Mouse (Mus musculus) limb, embryonic 11.5 days (tissue): Measurements from ENCODE around the gene Dicer1. TPM values are rescaled to one million over a fixed set of nuclear protein-coding genes. Genes with fewer than 3 reads are reported as not detected.

Experiments used
- ATAC-seq: fragments of 200-750 bp; cut with Nextera tagmentation; 2 replicates; pipeline ENCODE4 v1.8.0; 2017; ENCODE audit warnings: low read depth; ENCODE audit not compliant: insufficient number of reproducible peaks, low FRiP score, low TSS enrichment
- DNase-seq: peaks from one replicate; pipeline ENCODE4 v3.0.0-alpha.2; 2015; ENCODE audit warnings: low spot score
- H3K27ac ChIP-seq: fragments of 300-500 bp; sonication (generic); replicated peaks from 2 replicates; pipeline ENCODE4 v1.5.1; 2014; ENCODE audit warnings: low read depth, mild to moderate bottlenecking, low read length
- H3K27me3 ChIP-seq: fragments of 300-500 bp; sonication (generic); 2 replicates; pipeline ENCODE4 v1.6.1; 2014; ENCODE audit warnings: mild to moderate bottlenecking, low read length, mixed read lengths; ENCODE audit not compliant: control insufficient read depth, insufficient read depth
- H3K36me3 ChIP-seq: fragments of 300-500 bp; sonication (generic); 2 replicates; pipeline ENCODE4 v1.6.1; 2014; ENCODE audit warnings: mild to moderate bottlenecking, low read length, moderate library complexity, mixed read lengths; ENCODE audit not compliant: control insufficient read depth, insufficient read depth
- H3K4me1 ChIP-seq: fragments of 300-500 bp; sonication (generic); 2 replicates; pipeline ENCODE4 v1.6.1; 2014; ENCODE audit warnings: low read length, mixed read lengths; ENCODE audit not compliant: control insufficient read depth, insufficient read depth
- H3K4me2 ChIP-seq: fragments of 300-500 bp; sonication (generic); 2 replicates; pipeline ENCODE4 v1.6.1; 2014; ENCODE audit warnings: low read depth, mild to moderate bottlenecking, moderate library complexity; ENCODE audit not compliant: severe bottlenecking
- H3K4me3 ChIP-seq: fragments of 300-500 bp; sonication (generic); 2 replicates; pipeline ENCODE4 v1.5.1; 2014; ENCODE audit warnings: low read depth, low read length
- H3K9ac ChIP-seq: fragments of 300-500 bp; sonication (generic); 2 replicates; pipeline ENCODE4 v1.6.1; 2014; ENCODE audit warnings: mild to moderate bottlenecking, low read length
- H3K9me3 ChIP-seq: fragments of 300-500 bp; sonication (generic); 2 replicates; pipeline ENCODE4 v1.6.1; 2016; ENCODE audit warnings: low read length; ENCODE audit not compliant: control insufficient read depth
- WGBS: fragments of 180-500 bp; shearing (Covaris S2); extraction: QIAGEN DNeasy Blood & Tissue Kit; methylation state at CpG from one replicate; pipeline ENCODE4 v1.1.7; 2014; 5-methylcytosine and 5-hydroxymethylcytosine counted together
- polyA plus RNA-seq: library from polyadenylated mRNA; unstranded; fragments of >200 nt; fragmentation: Nextera tagmentation; extraction: Ambion mirVana; gene quantifications from 2 replicates; pipeline ENCODE4 v1.2.1, GENCODE M21; 2014

Dicer1 gene
- polyA plus RNA-seq, 1 experiment from 2014 or later = 38.7 TPM

DNA sequence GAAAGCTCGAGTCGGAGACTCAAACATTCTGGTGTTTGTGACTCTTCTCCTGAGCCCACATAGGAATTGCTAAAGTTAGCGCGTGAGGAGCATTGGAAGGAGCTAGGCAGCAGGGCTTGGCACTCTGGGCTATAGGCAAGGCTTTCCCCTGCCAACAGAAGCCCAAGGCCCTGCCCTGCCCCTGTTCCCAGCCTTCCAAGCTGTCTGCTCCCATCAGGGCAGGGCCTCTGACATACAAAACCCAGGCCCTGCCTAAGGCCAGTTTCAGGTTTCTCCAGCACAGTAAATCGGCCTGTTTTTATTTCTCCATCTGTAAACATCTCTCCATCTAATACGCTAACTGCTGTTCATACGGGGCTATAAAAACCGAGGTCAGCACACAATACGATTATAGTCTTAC, 86.2 kb downstream of the Dicer1 start:
- ATAC-seq (peak; percentile 44; the same call in 1 of the 2 replicates), DNase-seq (peak; percentile 59)
- Histone ChIP-seq H3K27ac (0 out of 2 replicates have a peak overlapping the region, but pooled peaks have one; percentile 18), H3K4me2 (no peak overlapping the region), H3K36me3 (no peaks in the 10 kb centered on the region), H3K4me3 (no peak overlapping the region), H3K9ac (no peak overlapping the region), H3K4me1 (peaks cover 10% of the 10 kb centered on the region), H3K27me3 (no peaks in the 10 kb centered on the region), H3K9me3 (no peaks in the 10 kb centered on the region)
- WGBS = 53% methylated on average over 9 of the region's 9 CpGs

DNA sequence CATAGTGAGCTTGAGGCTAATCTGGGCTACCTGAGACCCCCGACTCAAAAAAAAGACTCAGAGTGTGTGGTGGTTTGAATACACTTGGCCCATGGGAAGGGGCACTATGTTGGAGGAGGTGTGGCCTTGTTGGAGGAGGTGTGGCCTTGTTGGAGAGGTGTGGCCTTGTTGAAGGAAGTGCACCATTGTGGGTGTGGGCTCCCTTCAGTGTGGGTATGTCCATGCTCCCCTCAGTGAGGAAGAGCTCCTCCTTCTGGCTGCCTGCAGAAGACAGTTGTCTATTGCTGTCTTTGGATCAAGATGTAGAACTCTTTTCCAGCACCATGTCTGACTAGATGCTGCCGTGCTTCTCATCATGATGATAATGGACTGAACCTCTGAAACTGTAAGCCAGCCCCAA, 95.6 kb downstream of the Dicer1 start:
- no peak overlapping the region for H3K9ac ChIP-seq
- no peak for DNase-seq
- no peak overlapping the region for H3K27ac ChIP-seq
- no peaks in the 10 kb centered on the region for H3K36me3 ChIP-seq
- no peaks in the 10 kb centered on the region for H3K9me3 ChIP-seq
- no peak for ATAC-seq
- H3K4me2 ChIP-seq = no peak overlapping the region
- WGBS = 98% methylated on average over 2 of the region's 2 CpGs
- no peaks in the 10 kb centered on the region for H3K27me3 ChIP-seq
- no peak overlapping the region for H3K4me3 ChIP-seq
- H3K4me1 ChIP-seq = peaks cover 2% of the 10 kb centered on the region; the same call in 1 of the 2 replicates

DNA sequence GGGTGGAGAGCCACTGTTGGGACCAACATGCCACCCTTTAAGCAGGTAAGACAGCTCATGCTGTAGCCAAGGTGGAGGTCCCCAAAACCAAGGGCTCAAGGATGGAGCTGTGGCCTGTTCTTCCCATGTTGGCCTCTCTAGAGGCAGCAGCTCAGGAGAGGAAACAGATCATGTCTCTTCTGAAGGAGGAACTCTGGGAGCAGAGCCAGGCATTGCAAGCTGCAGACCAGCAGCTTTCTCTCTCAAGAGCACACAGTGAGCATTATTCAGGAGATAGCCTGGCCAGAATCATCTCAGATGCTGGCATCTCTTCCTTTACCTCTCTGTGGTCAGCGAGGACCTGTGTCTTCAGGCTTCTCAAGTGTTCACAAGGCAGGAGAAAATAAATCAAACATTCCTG, 96.7 kb downstream of the Dicer1 start:
- H3K4me2 ChIP-seq = no peak overlapping the region
- peaks cover 2% of the 10 kb centered on the region; the same call in 1 of the 2 replicates for H3K4me1 ChIP-seq
- no peak for ATAC-seq
- H3K4me3 ChIP-seq = no peak overlapping the region
- H3K9me3 ChIP-seq = no peaks in the 10 kb centered on the region
- DNase-seq = no peak
- H3K27ac ChIP-seq = no peak overlapping the region
- no peaks in the 10 kb centered on the region for H3K36me3 ChIP-seq
- H3K9ac ChIP-seq = no peak overlapping the region
- 97% methylated on average over 1 of the region's 1 CpGs for WGBS
- H3K27me3 ChIP-seq = no peaks in the 10 kb centered on the region

DNA sequence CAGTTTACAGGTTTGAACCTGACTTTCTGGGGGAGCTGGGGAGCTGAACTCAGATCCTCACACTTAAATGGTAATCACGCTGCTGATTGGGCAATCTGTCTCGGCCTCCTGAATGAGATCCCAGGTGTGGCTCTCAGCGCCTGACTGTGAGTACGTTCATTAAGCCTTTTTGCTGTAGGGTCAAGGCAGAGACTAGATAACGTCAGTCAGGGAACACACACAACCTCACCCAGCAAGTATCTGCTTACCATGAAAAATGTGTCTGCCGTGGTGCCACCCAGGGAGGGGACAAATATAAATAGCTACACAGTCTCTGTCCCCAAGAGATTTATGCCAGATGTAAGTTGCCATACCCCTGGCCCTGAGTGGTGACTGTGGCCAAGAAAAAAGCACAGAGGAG, 99.7 kb downstream of the Dicer1 start:
- Histone ChIP-seq H3K27ac (no peak overlapping the region), H3K36me3 (no peaks in the 10 kb centered on the region), H3K9me3 (no peaks in the 10 kb centered on the region), H3K27me3 (no peaks in the 10 kb centered on the region), H3K4me1 (no peaks in the 10 kb centered on the region), H3K4me3 (no peak overlapping the region), H3K4me2 (no peak overlapping the region), H3K9ac (no peak overlapping the region)
- no peak for DNase-seq
- 40% methylated on average over 6 of the region's 6 CpGs for WGBS
- no peak for ATAC-seq

DNA sequence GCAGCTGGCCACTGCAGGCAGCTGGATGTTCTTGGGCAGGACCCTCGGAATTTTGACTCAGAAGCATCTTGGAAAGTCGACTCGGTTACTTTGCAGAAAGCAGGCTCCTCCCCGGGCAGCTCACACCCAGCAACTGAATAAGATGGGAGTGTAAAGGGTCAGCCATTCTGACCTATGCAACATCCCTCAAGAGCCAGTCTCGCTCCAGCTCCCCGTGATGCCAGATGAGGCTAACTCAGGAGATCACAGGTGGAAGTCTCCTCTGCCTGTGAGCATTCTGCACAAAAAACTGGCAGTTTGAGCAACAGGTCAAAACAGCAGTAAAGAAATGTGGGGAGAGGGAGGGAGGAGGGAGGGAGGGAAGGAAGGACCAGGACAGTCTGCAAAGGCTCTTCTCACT, 100.5 kb downstream of the Dicer1 start:
- ATAC-seq = no peak
- 56% methylated on average over 6 of the region's 6 CpGs for WGBS
- Histone ChIP-seq H3K9me3 (no peaks in the 10 kb centered on the region), H3K4me3 (no peak overlapping the region), H3K36me3 (no peaks in the 10 kb centered on the region), H3K4me2 (no peak overlapping the region), H3K9ac (no peak overlapping the region), H3K4me1 (no peaks in the 10 kb centered on the region), H3K27ac (no peak overlapping the region), H3K27me3 (no peaks in the 10 kb centered on the region)
- DNase-seq = no peak

DNA sequence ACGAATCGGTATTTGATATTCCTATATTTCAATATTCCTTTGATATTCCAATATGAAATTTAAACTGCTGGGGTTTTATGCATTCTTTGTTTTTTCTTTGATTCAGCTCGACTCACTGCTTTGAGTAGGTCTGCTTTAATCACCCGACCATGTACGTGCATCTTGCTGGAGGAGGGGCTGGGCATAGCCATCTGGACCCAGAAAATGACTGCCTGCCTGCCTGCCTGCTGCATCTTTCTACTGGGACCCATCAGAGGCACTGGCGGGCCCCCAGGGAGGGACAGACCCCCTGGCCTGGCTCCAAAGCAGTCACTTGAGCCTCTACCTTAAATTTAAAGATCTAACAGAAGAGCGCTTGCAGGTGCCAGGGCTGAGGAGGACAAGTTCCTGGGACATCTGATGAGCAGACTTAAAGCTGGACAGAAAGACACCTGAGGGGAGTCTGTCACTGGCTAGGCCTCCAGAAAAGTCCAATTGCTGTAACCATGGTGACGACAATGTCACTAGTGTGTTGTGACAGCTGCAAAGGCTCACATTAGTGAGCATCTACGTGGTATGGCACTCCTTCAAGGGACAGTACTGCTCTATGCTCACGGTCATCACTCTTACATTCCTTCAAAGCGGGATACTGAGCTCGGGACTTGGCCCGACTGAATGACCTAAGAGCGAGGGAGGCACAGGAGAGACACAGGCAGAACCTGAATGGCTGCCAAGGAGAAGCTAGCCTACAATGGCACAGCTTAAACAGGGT, 101.1 kb downstream of the Dicer1 start:
- no peak overlapping the region for H3K27ac ChIP-seq
- DNase-seq (no peak), ATAC-seq (no peak)
- H3K4me1 ChIP-seq = no peaks in the 10 kb centered on the region
- no peaks in the 10 kb centered on the region for H3K36me3 ChIP-seq
- H3K4me3 ChIP-seq = no peak overlapping the region
- H3K9me3 ChIP-seq = no peaks in the 10 kb centered on the region
- no peak overlapping the region for H3K4me2 ChIP-seq
- H3K27me3 ChIP-seq = no peaks in the 10 kb centered on the region
- H3K9ac ChIP-seq = no peak overlapping the region
- WGBS = 72% methylated on average over 14 of the region's 14 CpGs

DNA sequence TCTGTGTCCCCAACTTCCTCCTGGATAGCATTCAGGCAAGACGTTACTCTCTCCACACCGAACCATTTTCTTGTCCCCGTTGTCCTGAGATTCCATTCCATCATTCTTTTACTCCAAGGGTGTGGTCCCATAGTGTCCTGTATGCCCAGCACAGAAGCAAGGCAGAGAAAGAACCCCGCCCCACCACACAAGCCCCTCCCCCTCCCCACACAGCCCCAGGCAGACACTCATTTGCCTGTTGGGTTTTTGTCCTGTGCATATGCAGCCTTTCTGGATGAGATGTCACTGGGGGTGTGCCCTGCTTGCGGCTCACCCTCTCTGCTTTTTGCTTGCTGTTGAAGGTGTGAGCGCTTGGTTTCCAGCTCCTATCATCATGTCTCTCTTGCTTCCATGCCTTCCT, 103.4 kb downstream of the Dicer1 start:
- no peak for DNase-seq
- no peak overlapping the region for H3K4me3 ChIP-seq
- H3K36me3 ChIP-seq = no peaks in the 10 kb centered on the region
- no peaks in the 10 kb centered on the region for H3K9me3 ChIP-seq
- peaks cover 4% of the 10 kb centered on the region; the same call in 1 of the 2 replicates for H3K27me3 ChIP-seq
- no peak overlapping the region for H3K4me2 ChIP-seq
- no peak overlapping the region for H3K9ac ChIP-seq
- no peak overlapping the region for H3K27ac ChIP-seq
- no peak for ATAC-seq
- no peaks in the 10 kb centered on the region for H3K4me1 ChIP-seq
- WGBS = 87% methylated on average over 6 of the region's 6 CpGs

DNA sequence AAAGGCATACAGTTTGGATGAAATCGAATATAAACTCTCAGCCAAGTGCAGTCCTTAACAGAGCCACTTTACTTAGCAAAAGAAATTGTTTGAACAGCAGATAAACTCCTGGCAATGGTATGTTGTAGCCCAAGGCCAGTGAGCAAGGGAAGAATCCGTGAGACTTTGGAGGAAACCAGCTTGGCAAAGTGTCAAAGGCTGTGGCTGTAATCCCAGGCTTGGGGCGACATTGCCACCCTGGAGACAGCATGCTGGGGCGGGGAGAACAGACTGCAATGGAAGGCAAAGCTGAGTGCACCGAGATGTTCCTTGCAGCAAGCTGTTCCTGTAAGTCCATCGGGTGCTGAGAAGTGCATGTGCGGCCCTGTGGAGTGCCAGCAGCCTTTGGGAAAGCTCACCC, 109.4 kb downstream of the Dicer1 start:
- DNase-seq = no peak
- Histone ChIP-seq H3K27me3 (peaks cover 8% of the 10 kb centered on the region; the same call in 1 of the 2 replicates), H3K4me3 (no peak overlapping the region), H3K4me1 (peaks cover 9% of the 10 kb centered on the region), H3K4me2 (no peak overlapping the region), H3K9me3 (no peaks in the 10 kb centered on the region; the same call in 1 of the 2 replicates), H3K9ac (no peak overlapping the region), H3K36me3 (no peaks in the 10 kb centered on the region), H3K27ac (no peak overlapping the region)
- WGBS = 75% methylated on average over 7 of the region's 7 CpGs
- ATAC-seq = no peak

DNA sequence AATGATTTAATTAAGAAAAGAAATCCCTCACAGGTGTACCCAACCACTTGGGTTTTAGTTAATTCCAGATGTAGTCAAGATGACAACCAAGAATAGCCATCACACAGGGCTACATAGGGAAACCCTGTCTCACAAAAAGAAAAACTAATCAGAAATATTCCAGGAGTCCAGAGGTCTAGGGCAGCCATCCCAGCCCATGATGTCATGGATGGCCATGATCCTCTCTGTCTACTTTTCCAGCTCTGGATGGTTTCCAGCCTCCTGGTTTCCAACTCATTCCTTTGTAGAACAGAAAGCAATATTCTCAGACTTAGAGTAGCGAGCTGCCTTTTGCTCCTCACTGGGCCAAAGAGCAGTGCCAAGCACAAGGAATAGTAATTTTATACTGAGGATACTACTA, 110.8 kb downstream of the Dicer1 start:
- H3K4me3 ChIP-seq = no peak overlapping the region
- no peak overlapping the region for H3K9ac ChIP-seq
- 90% methylated on average over 1 of the region's 1 CpGs for WGBS
- peaks cover 8% of the 10 kb centered on the region; the same call in 1 of the 2 replicates for H3K27me3 ChIP-seq
- H3K4me1 ChIP-seq = peaks cover 16% of the 10 kb centered on the region
- no peak for DNase-seq
- no peak overlapping the region for H3K27ac ChIP-seq
- no peaks in the 10 kb centered on the region for H3K36me3 ChIP-seq
- H3K9me3 ChIP-seq = no peaks in the 10 kb centered on the region; the same call in 1 of the 2 replicates
- ATAC-seq = no peak
- no peak overlapping the region for H3K4me2 ChIP-seq
